Mouse (Mus musculus): ENCODE results near the gene Hist1h3b.
"Not testable (repeated sequence)": the region's sequence is repeated elsewhere in the genome, so short reads cannot be mapped to it uniquely, and the experiment has no call there.

The Hist1h3b gene

DNA sequence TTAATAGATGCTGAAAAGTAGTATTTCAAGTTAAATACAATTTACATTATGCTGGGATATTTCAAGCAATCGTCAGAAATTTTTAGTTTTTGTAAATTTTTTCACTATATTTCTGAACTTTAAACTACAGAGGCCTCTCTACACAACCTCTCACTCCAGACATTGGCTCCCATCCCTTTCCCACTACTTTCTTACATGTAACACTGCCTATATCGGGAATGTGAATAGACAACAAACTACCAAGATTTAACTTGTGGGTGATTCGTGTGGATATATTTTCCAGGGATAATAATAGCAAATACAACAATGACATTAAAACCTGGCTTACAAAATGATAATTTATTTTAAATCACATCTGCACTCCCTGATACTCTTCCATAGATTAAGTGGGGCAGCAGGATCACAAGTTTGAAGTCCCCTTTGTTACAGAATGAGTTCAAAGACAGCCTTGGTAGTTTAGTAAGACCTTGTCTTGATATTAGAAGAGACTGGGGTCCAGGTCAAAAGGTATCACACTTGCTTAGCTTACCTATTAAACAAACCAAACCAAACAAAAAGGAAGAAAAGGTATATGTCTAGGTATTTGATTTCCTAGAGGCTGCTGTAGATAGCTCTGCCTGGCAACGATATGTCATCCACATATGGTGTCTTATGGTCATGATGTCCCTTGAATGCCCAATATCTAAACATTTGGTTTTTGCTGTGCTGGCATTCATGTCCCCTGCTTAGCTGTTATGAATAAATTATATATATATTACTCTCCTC, 1.4 kb downstream of the Hist1h3b start:
- DNase-seq (ENCODE audit: low read depth): peak; percentile 18

- DNase-seq (ENCODE audit: low read depth): no peak
Measured at GRCm38 (mm10) chr13:23755000-23755399, 2.9 kb downstream of the Hist1h3b start.

GRCm38 (mm10) chr13:23756790-23757189, 4.7 kb downstream of the Hist1h3b start, which contains the start of gene Hist1h4b:
Gene Hist1h4b (plus strand): TSS chr13:23757013.
- DNase-seq (ENCODE audit: low read depth): peak; percentile 95

DNA sequence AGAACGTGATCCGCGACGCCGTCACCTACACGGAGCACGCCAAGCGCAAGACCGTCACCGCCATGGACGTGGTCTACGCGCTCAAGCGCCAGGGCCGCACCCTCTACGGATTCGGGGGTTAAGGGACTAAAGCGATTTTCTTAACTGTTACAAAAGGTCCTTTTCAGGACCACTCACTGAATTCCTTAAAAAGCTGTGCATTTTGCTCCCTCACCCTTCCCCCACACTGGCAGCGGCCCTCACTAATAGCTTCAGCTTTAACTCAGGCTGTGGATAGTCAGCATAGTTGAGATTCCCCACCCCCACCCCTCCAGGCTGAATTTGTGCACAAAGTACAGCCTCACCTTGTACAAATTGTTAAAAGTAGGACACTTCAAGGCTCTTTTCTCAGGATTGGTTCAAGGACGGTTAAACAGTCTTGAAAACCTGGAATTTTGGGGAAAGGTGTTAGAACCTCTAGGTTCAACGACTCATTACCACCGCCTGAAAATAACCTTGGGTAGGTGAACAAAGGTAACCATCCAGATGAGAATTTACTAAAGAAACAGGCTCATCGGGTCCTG, 5.2 kb downstream of the Hist1h3b start:
- peak; percentile 69 for DNase-seq (ENCODE audit: low read depth)

GRCm38 (mm10) chr13:23757921-23758320, 5.9 kb downstream of the Hist1h3b start:
- peak; percentile 23 for DNase-seq (ENCODE audit: low read depth)

- DNase-seq (ENCODE audit: low read depth): peak; percentile 18
Measured at GRCm38 (mm10) chr13:23759251-23759771, 7.2 kb downstream of the Hist1h3b start.

DNA sequence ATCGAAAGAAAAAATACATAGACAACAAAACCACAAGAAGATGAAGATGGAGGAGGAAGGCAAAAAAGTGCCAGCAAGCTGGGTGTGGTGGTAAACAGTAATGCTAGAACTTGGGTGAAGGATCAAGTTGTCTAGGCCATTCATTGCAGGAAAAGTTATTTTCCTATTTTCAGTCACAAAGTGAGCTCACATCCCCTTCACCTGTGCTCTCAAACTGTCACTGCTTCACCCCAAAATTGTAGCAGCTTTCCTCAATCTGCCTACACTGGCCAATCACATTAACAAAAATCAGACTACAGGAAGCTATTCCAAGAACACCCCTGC, 7.8 kb downstream of the Hist1h3b start:
- no peak for DNase-seq (ENCODE audit: low read depth)

DNA sequence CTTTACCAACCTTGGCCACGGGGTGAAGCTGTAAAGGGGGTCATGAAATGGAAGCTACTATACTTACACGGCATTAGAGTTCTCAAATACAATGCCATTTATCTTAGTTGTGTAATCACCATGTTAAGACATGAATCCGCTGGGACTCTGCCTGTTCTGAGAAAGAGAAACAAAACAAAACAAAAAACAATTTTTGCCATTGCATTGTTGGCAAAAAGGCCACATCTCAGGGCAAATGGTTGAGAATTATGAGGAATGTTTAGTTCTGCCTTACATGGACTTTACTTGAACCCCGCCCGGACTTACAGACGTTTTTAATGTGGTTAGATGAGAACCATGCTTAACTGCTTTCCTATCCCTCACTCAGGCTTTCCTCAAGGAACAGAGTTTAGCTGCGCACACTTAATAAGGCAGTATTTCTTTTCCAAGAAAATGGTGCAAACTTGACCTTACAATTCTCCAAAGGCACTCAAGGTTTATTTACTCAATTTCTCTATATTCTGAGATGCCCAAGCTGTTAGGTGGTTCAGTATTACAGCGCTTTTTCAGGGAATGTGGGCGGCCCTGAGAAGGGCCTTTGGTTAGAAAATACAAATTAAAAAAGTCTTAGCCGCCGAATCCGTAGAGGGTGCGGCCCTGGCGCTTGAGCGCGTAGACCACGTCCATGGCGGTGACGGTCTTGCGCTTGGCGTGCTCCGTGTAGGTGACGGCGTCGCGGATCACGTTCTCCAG, 8.3 kb downstream of the Hist1h3b start:
- DNase-seq (ENCODE audit: low read depth): peak; percentile 78

DNA sequence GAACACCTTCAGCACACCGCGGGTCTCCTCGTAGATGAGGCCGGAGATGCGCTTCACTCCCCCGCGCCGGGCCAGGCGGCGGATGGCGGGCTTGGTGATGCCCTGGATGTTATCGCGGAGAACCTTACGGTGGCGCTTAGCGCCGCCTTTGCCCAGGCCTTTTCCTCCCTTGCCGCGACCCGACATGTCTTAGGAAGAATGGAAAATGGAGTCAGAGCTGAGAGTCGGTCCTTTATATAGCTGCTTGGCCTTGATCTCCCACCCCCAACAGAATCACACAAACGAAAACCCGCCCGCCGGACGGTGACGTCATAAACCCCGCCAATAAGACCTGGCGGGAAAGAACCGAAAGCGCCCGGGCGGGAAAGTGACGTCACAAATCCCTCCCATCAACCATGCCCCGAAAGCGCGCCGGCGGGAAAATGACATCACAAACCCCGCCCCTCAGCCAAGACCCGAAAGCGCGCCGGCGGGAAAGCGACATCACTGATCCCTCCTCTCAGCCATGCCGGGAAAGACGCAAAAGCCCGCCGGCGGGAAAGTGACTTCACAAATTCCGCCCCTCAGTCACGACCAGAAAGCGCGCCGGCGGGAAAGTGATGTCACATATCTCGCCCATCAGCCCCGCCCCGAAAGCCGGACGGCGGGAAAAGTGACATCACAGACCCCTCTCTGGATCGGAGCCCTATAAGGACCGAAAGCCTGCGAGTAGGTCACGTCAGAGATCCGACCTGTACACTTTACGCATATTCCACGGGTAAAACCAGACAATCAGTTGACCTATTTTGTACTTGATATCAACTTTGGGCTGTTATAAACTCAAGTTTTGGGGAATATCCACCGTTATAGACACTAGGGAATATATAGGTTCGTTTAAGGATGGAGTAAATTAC, 9.2 kb downstream of the Hist1h3b start, which contains the start of gene Hist1h4a:
Gene Hist1h4a (minus strand): TSS at position 259 of the 893 bp plus-strand sequence.
- DNase-seq (ENCODE audit: low read depth): peak; percentile 100

- peak; percentile 92 for DNase-seq (ENCODE audit: low read depth)
Measured at GRCm38 (mm10) chr13:23761871-23762821, 10.1 kb downstream of the Hist1h3b start, which contains the start of gene Hist1h3a. Gene Hist1h3a (minus strand): TSS chr13:23762386.

GRCm38 (mm10) chr13:23763242-23763585, 11.1 kb downstream of the Hist1h3b start:
- DNase-seq (ENCODE audit: low read depth): no peak

- peak; percentile 93 for DNase-seq (ENCODE audit: low read depth)
Measured at GRCm38 (mm10) chr13:23763586-23764323, 11.7 kb downstream of the Hist1h3b start, which contains the start of gene Hist1h1a. Gene Hist1h1a (plus strand): TSS chr13:23763666.

DNA sequence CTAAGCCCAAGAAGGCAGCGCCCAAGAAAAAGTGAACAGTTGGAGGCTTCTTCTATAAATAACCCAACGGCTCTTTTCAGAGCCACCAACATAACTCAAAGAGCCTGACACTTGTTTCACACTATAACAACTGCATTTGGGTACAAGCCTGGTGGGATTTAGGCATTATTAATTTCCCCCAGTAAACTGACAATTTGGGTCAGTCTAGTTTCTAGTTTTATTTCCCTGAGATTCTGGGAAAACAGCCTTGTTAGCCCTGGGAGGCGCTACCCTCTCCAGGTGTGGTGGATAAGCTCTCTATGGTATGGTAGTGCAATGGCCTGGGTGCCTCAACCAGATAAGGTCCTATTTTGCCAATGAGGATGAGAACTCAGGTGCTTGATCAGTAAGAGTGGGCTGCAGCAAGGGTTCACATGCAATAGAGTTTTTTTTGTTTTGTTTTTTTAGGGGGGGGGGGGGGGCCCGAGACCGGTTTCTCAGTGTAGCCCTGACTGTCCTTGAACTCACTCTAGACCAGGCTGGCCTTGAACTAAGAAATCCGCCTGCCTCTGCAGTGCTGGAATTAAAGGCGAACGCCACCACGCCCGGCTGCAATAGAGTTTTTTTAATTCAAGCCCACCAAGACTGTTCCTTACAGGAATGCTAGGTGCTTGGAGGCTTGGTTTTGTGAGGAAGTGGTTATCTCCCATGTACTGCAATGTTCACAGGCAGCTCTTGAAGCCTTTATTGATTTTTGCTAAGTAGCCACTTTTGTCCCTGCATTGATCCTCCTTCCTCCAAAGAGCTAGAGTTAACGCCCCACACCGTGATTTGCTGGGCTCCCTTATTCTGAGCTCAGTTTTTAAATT, 12.5 kb downstream of the Hist1h3b start:
- DNase-seq (ENCODE audit: low read depth): peak; percentile 10

DNA sequence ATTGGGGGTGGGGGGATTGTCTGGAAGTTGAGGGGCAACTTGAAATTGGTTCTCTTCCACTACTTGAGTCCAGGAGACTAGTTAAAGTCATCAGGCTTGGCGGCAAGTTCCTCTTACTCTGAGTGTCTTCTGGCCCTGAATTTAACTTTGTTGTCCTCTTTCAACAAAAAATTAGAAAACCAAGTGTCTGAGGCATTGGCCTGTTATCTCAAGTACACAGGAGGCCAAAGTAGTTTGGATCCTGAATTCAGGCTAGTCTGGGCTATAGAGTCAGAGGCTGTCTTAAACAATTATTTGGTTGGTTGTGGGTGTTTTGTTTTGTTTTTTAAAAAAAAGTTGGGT, 13.1 kb downstream of the Hist1h3b start:
- peak; percentile 14 for DNase-seq (ENCODE audit: low read depth)

DNA sequence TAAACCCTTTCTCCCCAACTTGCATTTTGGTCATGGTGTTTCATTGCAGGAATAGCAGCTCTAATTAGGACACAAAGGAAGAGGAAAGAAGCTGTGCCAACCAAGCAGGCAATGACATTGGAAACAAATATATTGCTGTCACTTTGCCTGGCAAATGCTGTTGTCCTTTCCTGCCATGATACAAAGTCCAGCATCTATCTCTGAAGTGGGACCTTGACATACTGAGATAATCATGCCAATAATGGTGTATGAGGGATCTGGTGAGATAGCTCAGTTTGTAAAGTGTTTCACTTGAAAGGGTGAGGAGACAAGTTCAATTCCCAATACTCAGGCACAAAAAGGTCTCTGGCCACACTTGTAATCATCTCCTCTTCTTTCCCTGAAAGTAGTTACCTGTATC, 14.7 kb downstream of the Hist1h3b start:
- no peak for DNase-seq (ENCODE audit: low read depth)

DNA sequence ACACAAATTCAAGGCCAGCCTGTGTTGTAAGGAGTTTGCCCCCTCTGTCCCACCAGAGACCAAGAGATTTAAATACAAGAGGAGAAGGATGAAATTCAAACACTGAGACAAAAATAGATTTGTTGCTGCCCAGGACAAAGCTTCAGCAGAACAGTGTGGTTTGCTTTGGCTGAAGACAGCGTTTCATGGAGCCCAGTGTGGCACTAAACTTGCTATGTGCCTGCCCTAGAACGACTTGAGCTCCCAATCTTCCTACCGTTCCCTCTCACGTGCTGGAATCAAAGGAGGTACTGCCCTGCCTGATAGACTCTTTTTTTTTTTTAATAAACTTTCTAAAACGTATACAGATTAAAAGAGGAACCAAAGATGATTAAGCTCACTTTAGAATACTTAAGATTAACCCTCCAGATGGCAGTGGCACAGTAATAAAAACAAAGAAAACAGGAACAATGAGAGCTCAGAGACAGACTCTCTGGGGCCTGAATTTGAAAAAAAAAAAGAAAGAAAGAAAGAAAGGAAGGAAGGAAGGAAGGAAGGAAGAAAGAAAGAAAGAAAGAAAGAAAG, 16.8 kb downstream of the Hist1h3b start:
- no peak for DNase-seq (ENCODE audit: low read depth)

GRCm38 (mm10) chr13:23769613-23770012, 17.5 kb downstream of the Hist1h3b start, which contains the start of gene Trim38:
Gene Trim38 (plus strand): TSS chr13:23769913.
- not testable (repeated sequence) for DNase-seq (ENCODE audit: low read depth)

- no peak for DNase-seq (ENCODE audit: low read depth)
Measured at GRCm38 (mm10) chr13:23772561-23773313, 20.7 kb downstream of the Hist1h3b start.

Data from induced T-regulatory cell, adult 2 months (primary cell).